Mouse (Mus musculus) brain, embryonic 14.5 days (tissue): Measurements from ENCODE around the gene Tuba1c. TPM values are rescaled to one million over a fixed set of nuclear protein-coding genes. Genes with fewer than 3 reads are reported as not detected.
A peak's percentile ranks its signal among the peaks of the same experiment; 100 is the strongest.

Source experiments
- DNase-seq: peaks from one replicate; pipeline ENCODE4 v3.0.0-alpha.2; 2011; ENCODE audit warnings: low read depth
- CTCF ChIP-seq: fragments of 200-500 bp; IDR thresholded peaks from 2 replicates; pipeline ENCODE4 v1.5.1; 2012; ENCODE audit warnings: inconsistent platforms, mild to moderate bottlenecking, moderate library complexity, borderline replicate concordance; ENCODE audit not compliant: insufficient read depth, insufficient read length; ENCODE audit errors: extremely low read depth
- POLR2A ChIP-seq: fragments of 200-500 bp; IDR thresholded peaks from 2 replicates; pipeline ENCODE4 v1.6.1; 2012; ENCODE audit warnings: mild to moderate bottlenecking, inconsistent platforms, borderline replicate concordance; ENCODE audit not compliant: poor library complexity, insufficient read depth, insufficient read length, severe bottlenecking; ENCODE audit errors: extremely low read depth
- polyA plus RNA-seq: library from polyadenylated mRNA; depleted of rRNA; stranded (reverse); fragments of >200 nt; gene quantifications from 2 replicates; pipeline ENCODE4 v1.2.3, GENCODE M21; 2012

Tuba1c gene
- polyA plus RNA-seq, 1 experiment, result 62.6 TPM

GRCm38 (mm10) chr15:99019436-99019835 is 10.3 kb upstream of the Tuba1c start:
- TF ChIP-seq CTCF (no peak), POLR2A (no peak)
- no peak for DNase-seq

GRCm38 (mm10) chr15:99020171-99020570 is 9.5 kb upstream of the Tuba1c start:
- no peak for DNase-seq
- TF ChIP-seq POLR2A (no peak), CTCF (no peak)

- DNase-seq, result no peak
- TF ChIP-seq POLR2A, result no peak
- TF ChIP-seq CTCF, result no peak
These were observed 8.4 kb upstream of the Tuba1c start for GRCm38 (mm10) chr15:99021255-99021654.

GRCm38 (mm10) chr15:99024668-99025314 is 4.9 kb upstream of the Tuba1c start:
- peak; percentile 90 for DNase-seq
- no peak for TF ChIP-seq POLR2A
- peak; percentile 82; the same call in 1 of the 2 replicates for TF ChIP-seq CTCF

- no peak for DNase-seq
- TF ChIP-seq POLR2A, result no peak
- TF ChIP-seq CTCF, result no peak
These were observed 4.3 kb upstream of the Tuba1c start for GRCm38 (mm10) chr15:99025414-99025813.

GRCm38 (mm10) chr15:99026259-99026658 is 3.4 kb upstream of the Tuba1c start:
- peak; percentile 41 for DNase-seq
- TF ChIP-seq POLR2A (no peak), CTCF (peak; percentile 59; the same call in 1 of the 2 replicates)

GRCm38 (mm10) chr15:99027116-99027515 is 2.6 kb upstream of the Tuba1c start:
- TF ChIP-seq POLR2A (no peak), CTCF (peak; percentile 11; the same call in 1 of the 2 replicates)

GRCm38 (mm10) chr15:99028874-99029458 is 725 bp upstream of the Tuba1c start:
- TF ChIP-seq CTCF (no peak), POLR2A (no peak)
- DNase-seq, result peak; percentile 40

More at GRCm38 (mm10) chr15:99027116-99027515, 2.6 kb upstream of the Tuba1c start:
- no peak for DNase-seq

GRCm38 (mm10) chr15:99030585-99031387 is 1.1 kb downstream of the Tuba1c start:
- TF ChIP-seq POLR2A, result no peak
- no peak for TF ChIP-seq CTCF
- no peak for DNase-seq

GRCm38 (mm10) chr15:99031388-99031675 is 1.6 kb downstream of the Tuba1c start:
- no peak for DNase-seq

GRCm38 (mm10) chr15:99032041-99032725 is 2.5 kb downstream of the Tuba1c start:
- DNase-seq, result no peak

More at GRCm38 (mm10) chr15:99031388-99031675, 1.6 kb downstream of the Tuba1c start:
- TF ChIP-seq CTCF, result no peak
- no peak for TF ChIP-seq POLR2A

GRCm38 (mm10) chr15:99032726-99033250 is 3.1 kb downstream of the Tuba1c start:
- TF ChIP-seq POLR2A, result no peak
- TF ChIP-seq CTCF, result no peak
- no peak for DNase-seq

More at GRCm38 (mm10) chr15:99032041-99032725, 2.5 kb downstream of the Tuba1c start:
- TF ChIP-seq CTCF (no peak), POLR2A (no peak)
